Mouse (Mus musculus) MEL (cell line): ENCODE results near the gene Gpt2. TPM values are rescaled to one million over a fixed set of nuclear protein-coding genes. Genes with fewer than 3 reads are reported as not detected.

ENCODE experiments used
- DNase-seq: peaks from one replicate; pipeline ENCODE4 v3.0.0; 2011; ENCODE audit warnings: low read depth, low spot score
- H3K27ac ChIP-seq: 2 replicates; pipeline ENCODE4 v1.5.1; 2012; ENCODE audit warnings: low read depth, mild to moderate bottlenecking, control low read depth, low read length, moderate library complexity; ENCODE audit not compliant: control insufficient read depth
- H3K27me3 ChIP-seq, 2 experiments: fragments of 150-350 bp in 1 of 2; sonication (generic) in 1 of 2; 2 replicates each; pipeline ENCODE4 v1.6.1; 2012; ENCODE audit warnings: low read length in 2 of 2, mild to moderate bottlenecking in 2 of 2, improper control_type of control experiment in 1 of 2, moderate library complexity in 1 of 2; ENCODE audit not compliant: insufficient read depth in 2 of 2, control insufficient read depth in 1 of 2
- H3K36me3 ChIP-seq, 2 experiments: 2 replicates each; pipeline ENCODE4 v1.6.1; 2012 to 2014; ENCODE audit warnings: low read length in 2 of 2, improper control_type of control experiment in 1 of 2, inconsistent platforms in 1 of 2, mild to moderate bottlenecking in 1 of 2; ENCODE audit not compliant: insufficient read depth in 2 of 2, control insufficient read depth in 1 of 2
- H3K4me1 ChIP-seq, 2 experiments: fragments of 150-350 bp in 1 of 2; sonication (generic) in 1 of 2; 2 replicates each; pipeline ENCODE4 v1.6.1; 2012; ENCODE audit warnings: low read length in 2 of 2, improper control_type of control experiment in 1 of 2, mild to moderate bottlenecking in 1 of 2; ENCODE audit not compliant: insufficient read depth in 2 of 2, control insufficient read depth in 1 of 2
- H3K4me3 ChIP-seq, 2 experiments: fragments of 150-350 bp in 1 of 2; sonication (generic) in 1 of 2; 2 replicates each; pipeline ENCODE4 v1.5.1; 2012; ENCODE audit warnings: low read depth in 2 of 2, low read length in 2 of 2, mild to moderate bottlenecking in 2 of 2, moderate library complexity in 2 of 2, control low read depth in 1 of 2, improper control_type of control experiment in 1 of 2; ENCODE audit not compliant: control insufficient read depth in 1 of 2, insufficient read depth in 1 of 2
- H3K79me2 ChIP-seq: 2 replicates; pipeline ENCODE4 v1.6.1; 2012; ENCODE audit warnings: mild to moderate bottlenecking, low read length, moderate library complexity; ENCODE audit not compliant: control insufficient read depth, poor library complexity, insufficient read depth
- H3K9ac ChIP-seq: 2 replicates; pipeline ENCODE4 v1.6.1; 2012; ENCODE audit warnings: low read depth, mild to moderate bottlenecking, control low read depth, low read length, moderate library complexity; ENCODE audit not compliant: control insufficient read depth, poor library complexity, severe bottlenecking
- H3K9me3 ChIP-seq: fragments of 150-350 bp; sonication (generic); replicated peaks from 2 replicates; pipeline ENCODE4 v1.6.1; 2012; ENCODE audit warnings: mild to moderate bottlenecking, low read length, improper control_type of control experiment, moderate library complexity; ENCODE audit not compliant: insufficient read depth
- CHD1 ChIP-seq: IDR thresholded peaks from 2 replicates; pipeline ENCODE4 v1.6.1; 2012; ENCODE audit warnings: low read depth, mild to moderate bottlenecking, inconsistent platforms, low read length, improper control_type of control experiment
- CTCF ChIP-seq, 3 experiments: IDR thresholded peaks in 2 of 3; conservative IDR thresholded peaks in 1 of 3; 2 replicates each; pipeline ENCODE4 v1.5.1; 2011 to 2012; ENCODE audit warnings: low read length in 3 of 3, low read depth in 2 of 3, mild to moderate bottlenecking in 2 of 3, improper control_type of control experiment in 1 of 3, inconsistent platforms in 1 of 3, mixed read lengths in 1 of 3, moderate library complexity in 1 of 3; ENCODE audit not compliant: control insufficient read depth in 1 of 3, insufficient read depth in 1 of 3, poor library complexity in 1 of 3, severe bottlenecking in 1 of 3
- E2F4 ChIP-seq: IDR thresholded peaks from 2 replicates; pipeline ENCODE4 v1.6.1; 2011; ENCODE audit warnings: low read depth, low read length, improper control_type of control experiment, borderline replicate concordance
- ELF1 ChIP-seq: IDR thresholded peaks from 2 replicates; pipeline ENCODE4 v1.6.1; 2014; ENCODE audit warnings: low read depth, mild to moderate bottlenecking, inconsistent platforms, low read length, improper control_type of control experiment, moderate library complexity
- EP300 ChIP-seq, 2 experiments: IDR thresholded peaks; 2 replicates each; pipeline ENCODE4 v1.6.1; 2011; ENCODE audit warnings: improper control_type of control experiment in 2 of 2, low read length in 2 of 2, low read depth in 1 of 2, mild to moderate bottlenecking in 1 of 2
- ETS1 ChIP-seq: IDR thresholded peaks from 2 replicates; pipeline ENCODE4 v1.6.1; 2012; ENCODE audit warnings: low read depth, mild to moderate bottlenecking, inconsistent platforms, low read length, improper control_type of control experiment, moderate library complexity
- GATA1 ChIP-seq: IDR thresholded peaks from 2 replicates; pipeline ENCODE4 v1.6.1; 2011; ENCODE audit warnings: low read depth, low read length, improper control_type of control experiment
- HCFC1 ChIP-seq: IDR thresholded peaks from 2 replicates; pipeline ENCODE4 v1.6.1; 2012; ENCODE audit warnings: low read depth, mild to moderate bottlenecking, inconsistent platforms, low read length, improper control_type of control experiment, moderate library complexity
- JUND ChIP-seq: IDR thresholded peaks from 2 replicates; pipeline ENCODE4 v1.6.1; 2011; ENCODE audit warnings: low read depth, mild to moderate bottlenecking, improper control_type of control experiment, low read length
- KAT2A ChIP-seq: conservative IDR thresholded peaks from 2 replicates; pipeline ENCODE4 v1.6.1; 2012; ENCODE audit warnings: low read depth, low read length, improper control_type of control experiment, inconsistent platforms
- MAFK ChIP-seq: IDR thresholded peaks from 2 replicates; pipeline ENCODE4 v1.6.1; 2011; ENCODE audit warnings: low read depth, mild to moderate bottlenecking, low read length, improper control_type of control experiment, borderline replicate concordance
- MAX ChIP-seq: IDR thresholded peaks from 2 replicates; pipeline ENCODE4 v1.6.1; 2011; ENCODE audit warnings: low read length, improper control_type of control experiment
- MAZ ChIP-seq: IDR thresholded peaks from 2 replicates; pipeline ENCODE4 v1.6.1; 2012; ENCODE audit warnings: low read depth, mild to moderate bottlenecking, inconsistent platforms, low read length, improper control_type of control experiment
- MXI1 ChIP-seq: IDR thresholded peaks from 2 replicates; pipeline ENCODE4 v1.6.1; 2011; ENCODE audit warnings: mild to moderate bottlenecking, low read depth, low read length, improper control_type of control experiment
- MYB ChIP-seq: IDR thresholded peaks from 2 replicates; pipeline ENCODE4 v1.6.1; 2011; ENCODE audit warnings: mild to moderate bottlenecking, low read depth, low read length, improper control_type of control experiment
- MYC ChIP-seq: IDR thresholded peaks from 2 replicates; pipeline ENCODE4 v1.6.1; 2011; ENCODE audit warnings: low read depth, mild to moderate bottlenecking, low read length, improper control_type of control experiment, moderate library complexity
- NRF1 ChIP-seq: IDR thresholded peaks from 2 replicates; pipeline ENCODE4 v1.6.1; 2014; ENCODE audit warnings: low read depth, mild to moderate bottlenecking, inconsistent platforms, low read length, improper control_type of control experiment, moderate library complexity; ENCODE audit not compliant: poor library complexity, insufficient read depth, severe bottlenecking
- POLR2A ChIP-seq, 2 experiments: IDR thresholded peaks; 2 replicates each; pipeline ENCODE4 v1.6.1; 2011 to 2012; ENCODE audit warnings: low read length in 2 of 2, mild to moderate bottlenecking in 2 of 2, control low read depth in 1 of 2, improper control_type of control experiment in 1 of 2, low read depth in 1 of 2, moderate library complexity in 1 of 2; ENCODE audit not compliant: control insufficient read depth in 1 of 2, insufficient read depth in 1 of 2, poor library complexity in 1 of 2
- POLR2AphosphoS2 ChIP-seq: IDR thresholded peaks from 2 replicates; pipeline ENCODE4 v1.6.1; 2011; ENCODE audit warnings: low read length, improper control_type of control experiment
- RAD21 ChIP-seq: IDR thresholded peaks from 2 replicates; pipeline ENCODE4 v1.6.1; 2011; ENCODE audit warnings: mild to moderate bottlenecking, low read depth, low read length, improper control_type of control experiment
- SIN3A ChIP-seq: IDR thresholded peaks from 2 replicates; pipeline ENCODE4 v1.6.1; 2012; ENCODE audit warnings: low read length, improper control_type of control experiment, inconsistent platforms
- TBP ChIP-seq: IDR thresholded peaks from 2 replicates; pipeline ENCODE4 v1.8.0; 2011; ENCODE audit warnings: low read depth, low read length, improper control_type of control experiment
- UBTF ChIP-seq: IDR thresholded peaks from 2 replicates; pipeline ENCODE4 v1.6.1; 2012; ENCODE audit warnings: low read depth, mild to moderate bottlenecking, inconsistent platforms, low read length, improper control_type of control experiment, moderate library complexity, borderline replicate concordance; ENCODE audit not compliant: insufficient read depth
- USF1 ChIP-seq: IDR thresholded peaks from 2 replicates; pipeline ENCODE4 v1.6.1; 2014; ENCODE audit warnings: low read depth, mild to moderate bottlenecking, inconsistent platforms, low read length, improper control_type of control experiment, moderate library complexity
- ZNF384 ChIP-seq: IDR thresholded peaks from 2 replicates; pipeline ENCODE4 v1.6.1; 2012; ENCODE audit warnings: low read depth, mild to moderate bottlenecking, inconsistent platforms, low read length, improper control_type of control experiment
- polyA plus RNA-seq, 2 experiments: library from polyadenylated mRNA; stranded (reverse) in 1 of 2; unstranded in 1 of 2; fragments of >175 nt in 1 of 2; fragments of >200 nt in 1 of 2; gene quantifications; 2 replicates each; pipeline versions ENCODE4 v1.2.1 to v1.2.4; 2012; ENCODE audit warnings: low replicate concordance in 2 of 2, low read depth in 1 of 2; ENCODE audit not compliant: insufficient read length in 2 of 2, insufficient read depth in 1 of 2, missing spikeins in 1 of 2
- total RNA-seq: library from RNA; depleted of rRNA; stranded (reverse); fragments of 300-350 nt; gene quantifications from 2 replicates; pipeline ENCODE4 v1.2.3, GENCODE M21; 2012

Gene Gpt2
- total and polyA plus RNA-seq, 3 experiments = 10.2 to 25.3 TPM; not detected in 1

GRCm38 (mm10) chr8:85557601-85557986 lies 65.2 kb downstream of the Gpt2 start (continued):
- TF ChIP-seq EP300 (IDR thresholded peaks at IDR 0.05; ENCODE audit: low read depth in 1 of 2, low read length in 2 of 2) = peak; percentile 69 to 75; a peak in 3 of 4 replicates

GRCm38 (mm10) chr8:85559201-85559600 lies 66.8 kb downstream of the Gpt2 start:
- H3K79me2 ChIP-seq = peaks cover 11% of the 10 kb centered on the region
- peaks cover 22 to 25% of the 10 kb centered on the region in 2 experiments for H3K4me1 ChIP-seq
- no peaks in the 10 kb centered on the region for H3K9me3 ChIP-seq
- H3K9ac ChIP-seq = peak overlapping the region; percentile 53
- no peak overlapping the region for H3K4me3 ChIP-seq
- peaks cover 0 to 41% of the 10 kb centered on the region in 2 experiments; a peak in 2 of 4 replicates for H3K36me3 ChIP-seq
- peak overlapping the region; percentile 77 for H3K27ac ChIP-seq
- peak; percentile 18; the same call in 1 of the 2 replicates for TF ChIP-seq MAX
- no peak for TF ChIP-seq E2F4
- peak; percentile 71 for TF ChIP-seq TBP
- TF ChIP-seq EP300 (IDR thresholded peaks at IDR 0.05; ENCODE audit: low read depth in 1 of 2, low read length in 2 of 2) = peak in 1 of 2 experiments; percentile 64; a peak in 1 of 4 replicates
- TF ChIP-seq CTCF (IDR thresholded peaks at IDR 0.05 in 2 of 3, conservative IDR thresholded peaks at IDR 0.05 in 1 of 3; ENCODE audit: control insufficient read depth in 1 of 3, insufficient read depth in 1 of 3, low read depth in 2 of 3, low read length in 3 of 3, poor library complexity in 1 of 3, severe bottlenecking in 1 of 3) = no peak
- TF ChIP-seq JUND = no peak
- peak; percentile 78 for TF ChIP-seq MYC
- no peak for TF ChIP-seq MAZ
- no peak for TF ChIP-seq KAT2A
- peak; percentile 62 for TF ChIP-seq ETS1
- peak; percentile 51; the same call in 1 of the 2 replicates for TF ChIP-seq MXI1
- TF ChIP-seq POLR2A (IDR thresholded peaks at IDR 0.05; ENCODE audit: control insufficient read depth in 1 of 2, insufficient read depth in 1 of 2, low read depth in 1 of 2, low read length in 2 of 2, poor library complexity in 1 of 2) = peak in 1 of 2 experiments; percentile 29; a peak in 1 of 4 replicates
- TF ChIP-seq CHD1 = no peak
- TF ChIP-seq POLR2AphosphoS2 = peak; percentile 21; the same call in 1 of the 2 replicates
- 0 out of 2 replicates have a peak, but pooled peaks have one; percentile 30 for TF ChIP-seq HCFC1
- peak; percentile 50; the same call in 1 of the 2 replicates for TF ChIP-seq ELF1
- TF ChIP-seq UBTF = no peak
- no peak for TF ChIP-seq ZNF384
- H3K27me3 ChIP-seq = no peaks in the 10 kb centered on the region
- peak; percentile 82 for DNase-seq

- Histone ChIP-seq H3K9me3 (no peaks in the 10 kb centered on the region), H3K4me1 (peaks cover 27 to 31% of the 10 kb centered on the region in 2 experiments), H3K9ac (no peak overlapping the region; the same call in 1 of the 2 replicates), H3K36me3 (peaks cover 0 to 47% of the 10 kb centered on the region in 2 experiments; a peak in 2 of 4 replicates), H3K4me3 (no peak overlapping the region), H3K27ac (peak overlapping the region; percentile 69), H3K27me3 (no peaks in the 10 kb centered on the region), H3K79me2 (peaks cover 3% of the 10 kb centered on the region)
- TF ChIP-seq RAD21 (no peak), ETS1 (peak; percentile 46; the same call in 1 of the 2 replicates), HCFC1 (no peak), NRF1 (no peak), MYB (no peak), MAFK (no peak), E2F4 (no peak), UBTF (no peak), MAX (no peak), POLR2A (IDR thresholded peaks at IDR 0.05; ENCODE audit: control insufficient read depth in 1 of 2, insufficient read depth in 1 of 2, low read depth in 1 of 2, low read length in 2 of 2, poor library complexity in 1 of 2) (peak in 1 of 2 experiments; percentile 48; a peak in 1 of 4 replicates), GATA1 (no peak), TBP (0 out of 2 replicates have a peak, but pooled peaks have one; percentile 42), ELF1 (peak; percentile 80), CHD1 (no peak), SIN3A (0 out of 2 replicates have a peak, but pooled peaks have one; percentile 9), POLR2AphosphoS2 (no peak; the same call in 1 of the 2 replicates), USF1 (no peak)
- DNase-seq = peak; percentile 69
Measured at GRCm38 (mm10) chr8:85559966-85560365, 67.6 kb downstream of the Gpt2 start.
